Mouse (Mus musculus) hematopoietic stem cell, adult 5-6 weeks (primary cell): Measurements from ENCODE around the gene Dhdh. TPM values are rescaled to one million over a fixed set of nuclear protein-coding genes. Genes with fewer than 3 reads are reported as not detected.
"Not testable (repeated sequence)": the region's sequence is repeated elsewhere in the genome, so short reads cannot be mapped to it uniquely, and the experiment has no call there.

Source experiments
- ATAC-seq, 2 experiments: fragments of 125-278 bp in 1 of 2; replicated peaks in 1 of 2; 2 replicates each; pipeline ENCODE4 v1.8.0; 2016 to 2017; ENCODE audit warnings: inconsistent platforms in 2 of 2, mild to moderate bottlenecking in 2 of 2, moderate number of reproducible peaks in 2 of 2, low read depth in 1 of 2, moderate TSS enrichment in 1 of 2; ENCODE audit not compliant: low FRiP score in 2 of 2, poor library complexity in 2 of 2, severe bottlenecking in 2 of 2, insufficient read depth in 1 of 2, low TSS enrichment in 1 of 2
- total RNA-seq: library from RNA; stranded (forward); fragments of 172-1452, 232-1000 nt; gene quantifications from 2 replicates; pipeline ENCODE4 v1.2.3, GENCODE M21; 2017

Gene Dhdh
- 16.9 and 21.6 TPM in 2 replicates for total RNA-seq

- ATAC-seq, result peak; percentile 58 to 80
Observed at GRCm38 (mm10) chr7:45488293-45489204, at the start of gene Dhdh. Gene Dhdh (minus strand): TSS chr7:45488805.

DNA sequence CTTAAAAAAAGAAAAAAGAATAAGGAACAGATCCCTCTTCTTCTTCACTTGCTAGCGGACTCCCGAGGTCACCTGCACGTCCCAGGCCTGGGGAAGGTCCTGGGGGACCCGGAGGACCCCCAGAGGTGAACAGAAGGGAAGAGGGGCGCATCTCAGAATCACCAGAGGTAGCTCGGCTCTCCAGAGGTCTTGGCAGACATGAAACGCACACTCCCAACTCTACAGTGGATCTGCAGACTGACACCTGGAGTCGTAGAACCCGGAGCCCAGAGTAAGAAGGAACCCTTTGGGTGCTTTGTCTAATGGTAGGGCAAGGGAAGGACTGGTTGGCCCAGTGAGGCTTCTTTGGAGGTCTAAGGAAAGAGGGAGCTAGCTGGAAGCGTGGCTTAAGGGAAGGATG is 49.0 kb upstream of the Dhdh start:
- ATAC-seq, result no peak

- no peak for ATAC-seq
Observed at GRCm38 (mm10) chr7:45535676-45536075, 47.1 kb upstream of the Dhdh start.

DNA sequence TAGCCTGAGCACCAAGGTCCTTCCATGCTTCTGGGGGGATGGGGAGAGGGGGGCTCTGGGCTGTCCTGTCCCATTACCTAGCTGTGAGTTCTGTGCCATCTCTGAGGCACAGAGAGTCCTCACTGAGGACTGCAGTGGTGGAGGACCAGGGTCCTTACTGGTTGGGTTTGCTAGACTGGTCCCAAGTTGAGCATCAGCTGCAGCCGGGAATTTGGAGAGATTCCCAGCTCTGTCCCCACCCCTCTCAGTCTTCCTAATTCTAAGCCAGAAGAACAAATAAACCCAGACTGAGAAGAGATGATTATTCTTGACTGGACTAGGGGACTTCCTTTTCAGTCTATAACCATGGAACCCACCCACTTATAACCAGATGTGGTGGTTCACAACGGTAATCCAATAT is 42.0 kb upstream of the Dhdh start:
- no peak for ATAC-seq

DNA sequence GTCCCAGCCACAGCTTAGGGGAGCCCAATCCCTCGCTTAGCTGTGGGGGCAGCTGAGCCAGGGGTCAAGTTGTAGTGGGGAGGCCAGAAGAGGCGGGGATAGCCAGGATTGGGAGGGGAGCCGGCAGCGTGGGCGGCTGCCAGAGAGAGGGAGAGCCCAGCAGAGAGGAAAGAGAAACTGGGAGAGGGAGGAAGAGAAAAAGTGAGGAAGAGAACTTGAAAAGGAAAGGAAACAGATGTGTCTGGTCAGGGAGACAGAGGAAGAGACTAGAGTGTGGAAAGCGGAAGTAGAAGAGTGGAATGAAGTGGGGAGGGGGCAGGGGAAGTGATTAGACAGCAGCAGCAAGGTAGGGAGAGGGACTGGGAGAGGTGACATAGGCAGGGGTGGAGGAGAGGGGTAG is 40.9 kb upstream of the Dhdh start:
- ATAC-seq, result peak in 1 of 2 experiments; percentile 8; a peak in 1 of 4 replicates

DNA sequence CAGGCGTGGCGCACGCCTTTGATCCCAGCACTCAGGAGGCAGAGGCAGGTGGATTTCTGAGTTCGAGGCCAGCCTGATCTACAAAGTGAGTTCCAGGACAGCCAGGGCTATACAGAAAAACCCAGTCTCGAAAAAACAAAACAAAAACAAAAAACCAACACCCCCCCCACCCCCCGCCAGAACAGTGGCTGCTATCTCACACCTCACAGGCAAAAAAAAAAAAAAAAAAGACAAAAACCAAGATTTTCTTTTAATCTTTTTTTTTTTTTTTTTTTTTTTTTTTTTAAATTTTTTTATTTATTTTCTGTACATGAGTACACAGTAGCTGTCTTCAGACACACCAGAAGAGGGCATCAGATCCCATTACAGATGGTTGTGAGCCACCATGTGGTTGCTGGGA is 38.6 kb upstream of the Dhdh start:
- not testable (repeated sequence) for ATAC-seq

GRCm38 (mm10) chr7:45526474-45527120 is 38.0 kb upstream of the Dhdh start:
- no peak for ATAC-seq

- peak; percentile 73 to 78 for ATAC-seq
Observed at GRCm38 (mm10) chr7:45525809-45526473, 37.3 kb upstream of the Dhdh start, which contains the start of the genes Ppp1r15a and Plekha4. Gene Ppp1r15a (minus strand): TSS chr7:45526268. Gene Plekha4 (plus strand): TSS chr7:45526330.

GRCm38 (mm10) chr7:45524841-45525621 is 36.4 kb upstream of the Dhdh start:
- ATAC-seq, result peak; percentile 24 to 34; a peak in 1 of 4 replicates

DNA sequence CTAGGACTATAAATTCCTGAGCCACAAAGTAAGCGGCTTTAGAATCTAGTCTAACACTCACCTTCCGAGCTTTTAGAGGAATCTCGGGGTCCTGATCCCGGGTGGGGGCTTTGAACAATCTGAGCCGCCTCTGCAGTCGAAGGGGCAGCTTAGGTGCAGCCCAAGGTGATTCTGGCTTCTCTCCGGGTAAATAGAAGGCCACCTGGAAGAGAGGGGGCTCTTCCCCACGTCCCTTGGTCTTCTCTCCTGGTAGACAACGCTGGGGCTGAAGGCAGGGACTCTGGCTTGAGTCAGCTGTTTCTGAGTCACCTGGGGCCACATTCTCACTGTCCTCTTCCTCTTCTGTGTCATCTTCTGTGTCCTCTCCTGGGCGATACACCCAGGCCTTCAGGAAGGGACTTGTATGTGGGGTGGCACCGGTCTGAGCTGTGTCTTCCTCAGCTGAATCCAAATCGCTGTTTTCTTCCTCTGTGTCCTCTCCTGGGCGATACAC is 35.1 kb upstream of the Dhdh start:
- no peak for ATAC-seq

GRCm38 (mm10) chr7:45522957-45523676 is 34.5 kb upstream of the Dhdh start:
- no peak for ATAC-seq

- ATAC-seq, result no peak
Observed at GRCm38 (mm10) chr7:45522194-45522752, 33.7 kb upstream of the Dhdh start.

DNA sequence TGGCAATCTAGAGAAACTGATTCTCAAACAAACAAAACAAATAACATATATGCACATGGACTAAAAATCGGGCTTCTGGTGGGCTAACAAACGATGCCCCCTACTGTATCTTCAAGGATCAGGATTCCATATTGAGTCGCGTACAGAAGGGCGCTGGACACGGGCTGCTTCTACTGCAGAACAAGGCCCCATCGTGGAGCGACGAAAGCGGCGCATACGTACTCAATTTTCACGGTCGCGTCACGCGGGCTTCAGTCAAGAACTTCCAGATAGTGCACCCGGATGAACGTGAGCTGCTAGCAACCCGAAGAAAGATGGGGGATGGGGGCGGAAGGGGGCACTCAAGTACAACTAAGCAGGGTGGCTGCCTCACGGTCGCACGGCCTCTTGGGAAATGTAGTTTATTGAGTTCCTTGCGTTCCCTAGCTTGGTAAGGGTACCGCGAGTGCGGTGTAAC is 33.2 kb upstream of the Dhdh start:
- ATAC-seq, result peak; percentile 49 to 72

DNA sequence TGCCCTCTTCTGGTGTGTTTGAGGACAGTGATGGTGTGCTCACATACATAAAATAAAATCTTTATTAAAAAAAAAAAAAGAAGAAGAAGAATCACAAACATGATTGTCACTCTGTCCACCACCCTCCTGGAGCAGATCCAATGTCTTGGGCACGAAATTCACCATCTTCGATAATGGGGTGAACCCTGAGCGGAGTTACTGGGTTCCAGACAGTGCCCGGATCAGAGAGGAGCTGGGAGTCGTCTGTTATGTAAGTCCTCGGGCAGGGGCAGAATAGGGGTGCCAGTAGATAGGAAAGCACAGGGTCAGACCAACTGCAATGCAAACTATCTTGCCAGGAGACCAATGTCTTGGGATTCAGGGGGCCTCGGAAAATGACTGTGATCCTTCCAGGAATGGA is 32.0 kb upstream of the Dhdh start:
- no peak for ATAC-seq

GRCm38 (mm10) chr7:45519345-45520120 is 30.9 kb upstream of the Dhdh start:
- ATAC-seq, result no peak
